Comparison of ENCODE assay signal across 30 mouse cellular contexts in the genomic region with DNA sequence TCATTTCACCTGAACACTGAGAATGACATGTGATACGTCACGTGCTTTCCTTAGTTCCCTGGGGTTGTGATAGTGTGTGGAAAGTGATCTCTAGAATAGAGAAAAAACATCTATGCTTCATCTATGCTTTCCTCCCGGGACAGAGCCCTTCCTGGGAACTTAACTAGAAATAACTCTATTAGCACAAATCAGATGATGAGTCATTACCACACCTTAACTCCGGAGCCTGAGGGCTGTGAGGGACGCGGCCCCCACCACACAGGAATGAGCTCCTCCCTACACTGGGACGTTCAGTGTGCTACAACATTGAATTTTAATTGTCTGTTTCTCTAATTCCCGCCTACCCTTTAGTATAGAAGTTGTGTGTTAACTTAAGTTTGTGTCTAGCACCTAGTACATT. TPM values are rescaled to one million over a fixed set of nuclear protein-coding genes. Genes with fewer than 3 reads are reported as not detected.
DNase-seq lines count a peak whose midpoint lies in the region; ATAC-seq and TF ChIP-seq lines count a peak whose summit lies in the region.
"Had no signal": no experiment of that assay in that cellular context is flagged by ENCODE, and none has a peak within 500 bp of the region (broad histone marks: within the 10 kb centered on the region; RNA-seq: fewer than 3 reads in every experiment).

No protein-coding gene starts in this region.

- H3K27ac ChIP-seq in embryonic facial prominence, embryonic 15.5 days (replicated peaks) = 0 out of 2 replicates have a peak overlapping the region, but pooled peaks have one; percentile 23
- no peak overlapping the region for H3K27ac ChIP-seq in embryonic facial prominence, embryonic 10.5 days (replicated peaks)
- peak overlapping the region; percentile 5 to 53; a peak in 2 of 4 replicates for H3K27ac ChIP-seq in heart, embryonic 14.5 days (replicated peaks in 1 of 2; ENCODE audit: control insufficient read depth in 1 of 2, insufficient read depth in 1 of 2, low read depth in 2 of 2, low read length in 2 of 2)
- peak overlapping the region; percentile 90 for H3K27ac ChIP-seq in lung, postnatal 0 days (ENCODE audit: low read length)
- H3K27ac ChIP-seq in stomach, postnatal 0 days (replicated peaks) = peak overlapping the region; percentile 69
- H3K27ac ChIP-seq: embryonic facial prominence, embryonic 13.5 days; forebrain, embryonic 13.5 days; hindbrain, embryonic 10.5 days; hindbrain, embryonic 15.5 days; liver, embryonic 14.5 days had no signal

- 63% methylated on average over 8 of the region's 8 CpGs for WGBS in embryonic facial prominence, embryonic 15.5 days
- WGBS in embryonic facial prominence, embryonic 10.5 days = 86% methylated on average over 8 of the region's 8 CpGs
- WGBS in heart, embryonic 14.5 days = 68% methylated on average over 8 of the region's 8 CpGs
- 76% methylated on average over 8 of the region's 8 CpGs for WGBS in lung, postnatal 0 days
- 57% methylated on average over 8 of the region's 8 CpGs for WGBS in stomach, postnatal 0 days

- H3K4me3 ChIP-seq in embryonic facial prominence, embryonic 15.5 days (replicated peaks) = no peak overlapping the region
- H3K4me3 ChIP-seq in embryonic facial prominence, embryonic 10.5 days = no peak overlapping the region
- no peak overlapping the region for H3K4me3 ChIP-seq in heart, embryonic 14.5 days (ENCODE audit: control insufficient read depth in 1 of 2, insufficient read depth in 1 of 2, low read depth in 1 of 2, low read length in 2 of 2)
- no peak overlapping the region for H3K4me3 ChIP-seq in lung, postnatal 0 days (ENCODE audit: low read depth, low read length)
- no peak overlapping the region for H3K4me3 ChIP-seq in stomach, postnatal 0 days (ENCODE audit: low read depth, low read length)
- H3K4me3 ChIP-seq: embryonic facial prominence, embryonic 13.5 days; forebrain, embryonic 13.5 days; hindbrain, embryonic 10.5 days; hindbrain, embryonic 15.5 days; stomach, embryonic 15.5 days had no signal

- intact Hi-C loops in heart, postnatal 14 days (cut with DNase I) = loop anchor here (5.0 kb wide), 1 partner anchor 74 kb away; no protein-coding TSS in a partner anchor

- 0 out of 2 replicates have a peak, but pooled peaks cover 9% of the 10 kb centered on the region for H3K4me1 ChIP-seq in embryonic facial prominence, embryonic 15.5 days
- no peaks in the 10 kb centered on the region for H3K4me1 ChIP-seq in embryonic facial prominence, embryonic 10.5 days
- H3K4me1 ChIP-seq in heart, embryonic 14.5 days (ENCODE audit: control insufficient read depth in 2 of 2, insufficient read depth in 2 of 2, low read length in 2 of 2) = peaks cover 0 to 29% of the 10 kb centered on the region in 2 experiments
- H3K4me1 ChIP-seq in lung, postnatal 0 days (ENCODE audit: insufficient read depth, low read depth, low read length) = peaks cover 18% of the 10 kb centered on the region; the same call in 1 of the 2 replicates
- 0 out of 2 replicates have a peak, but pooled peaks cover 2% of the 10 kb centered on the region for H3K4me1 ChIP-seq in stomach, postnatal 0 days (replicated peaks; ENCODE audit: control insufficient read depth, insufficient read depth)
- H3K4me1 ChIP-seq: embryonic facial prominence, embryonic 13.5 days; forebrain, embryonic 13.5 days; hindbrain, embryonic 10.5 days; hindbrain, embryonic 15.5 days; stomach, embryonic 15.5 days had no signal

- no peak overlapping the region for H3K4me2 ChIP-seq in embryonic facial prominence, embryonic 15.5 days (replicated peaks)
- no peak overlapping the region for H3K4me2 ChIP-seq in heart, embryonic 14.5 days (ENCODE audit: low read length)
- H3K4me2 ChIP-seq in lung, postnatal 0 days (replicated peaks; ENCODE audit: low read depth, low read length) = no peak overlapping the region
- no peak overlapping the region for H3K4me2 ChIP-seq in stomach, postnatal 0 days (replicated peaks; ENCODE audit: low read depth)
- H3K4me2 ChIP-seq: embryonic facial prominence, embryonic 13.5 days; forebrain, embryonic 13.5 days; hindbrain, embryonic 15.5 days; midbrain, embryonic 11.5 days; stomach, embryonic 15.5 days had no signal

- DNase-seq in embryonic facial prominence, embryonic 10.5 days (ENCODE audit: low spot score) = no peak
- no peak for DNase-seq in heart, postnatal 14 days
- no peak for DNase-seq in lung, postnatal 0 days (ENCODE audit: low spot score)
- DNase-seq in lung, postnatal 14 days = no peak
- DNase-seq in stomach, postnatal 0 days (ENCODE audit: low spot score) = no peak
- DNase-seq in layer of hippocampus, adult 11-12 months (ENCODE audit: low spot score) = no peak
- DNase-seq: adrenal gland, postnatal 10 days; cerebellum, adult 11-12 months; cerebellum, adult 9-11 months; embryo, embryonic 11 days; gastrocnemius, postnatal 25 days; kidney, adult 8-10 months; kidney, postnatal 4 days; liver; lung, adult 2 months; right cerebral cortex, postnatal 25 days; thymus, adult 18-20 months; thymus, postnatal 36 days had no signal

- TF ChIP-seq CTCF in lung, postnatal 0 days (IDR thresholded peaks at IDR 0.05) = no peak
- no peak for TF ChIP-seq CTCF in stomach, postnatal 0 days (IDR thresholded peaks at IDR 0.05; ENCODE audit: low read depth)

- no peaks in the 10 kb centered on the region for H3K9me3 ChIP-seq in embryonic facial prominence, embryonic 15.5 days (replicated peaks)
- no peaks in the 10 kb centered on the region for H3K9me3 ChIP-seq in embryonic facial prominence, embryonic 10.5 days
- H3K9me3 ChIP-seq in heart, embryonic 14.5 days (ENCODE audit: control insufficient read depth, low read length) = no peaks in the 10 kb centered on the region
- H3K9me3 ChIP-seq in lung, postnatal 0 days (ENCODE audit: low read length) = no peaks in the 10 kb centered on the region
- H3K9me3 ChIP-seq in stomach, postnatal 0 days (ENCODE audit: control insufficient read depth, low read length) = no peaks in the 10 kb centered on the region
- H3K9me3 ChIP-seq: embryonic facial prominence, embryonic 13.5 days; forebrain, embryonic 13.5 days; hindbrain, embryonic 10.5 days; hindbrain, embryonic 15.5 days; stomach, embryonic 15.5 days had no signal

- H3K36me3 ChIP-seq in embryonic facial prominence, embryonic 15.5 days = peaks cover 6% of the 10 kb centered on the region; the same call in 1 of the 2 replicates
- peaks cover 38% of the 10 kb centered on the region for H3K36me3 ChIP-seq in embryonic facial prominence, embryonic 10.5 days (replicated peaks)
- peaks cover 76% of the 10 kb centered on the region for H3K36me3 ChIP-seq in heart, embryonic 14.5 days (ENCODE audit: control insufficient read depth, insufficient read depth, low read length)
- peaks cover 14% of the 10 kb centered on the region; the same call in 1 of the 2 replicates for H3K36me3 ChIP-seq in lung, postnatal 0 days (ENCODE audit: insufficient read depth, low read length)
- 0 out of 2 replicates have a peak, but pooled peaks cover 3% of the 10 kb centered on the region for H3K36me3 ChIP-seq in stomach, postnatal 0 days (ENCODE audit: control insufficient read depth, insufficient read depth, low read length)
- H3K36me3 ChIP-seq: stomach, embryonic 15.5 days had no signal

- H3K9ac ChIP-seq in embryonic facial prominence, embryonic 15.5 days = no peak overlapping the region
- no peak overlapping the region for H3K9ac ChIP-seq in heart, embryonic 14.5 days (ENCODE audit: low read length)
- no peak overlapping the region for H3K9ac ChIP-seq in lung, postnatal 0 days (replicated peaks; ENCODE audit: low read depth)
- H3K9ac ChIP-seq in stomach, postnatal 0 days (ENCODE audit: low read length) = no peak overlapping the region
- H3K9ac ChIP-seq: embryonic facial prominence, embryonic 13.5 days; forebrain, embryonic 13.5 days; hindbrain, embryonic 15.5 days; liver, embryonic 14.5 days; stomach, embryonic 15.5 days had no signal

- no peak for ATAC-seq in embryonic facial prominence, embryonic 15.5 days (ENCODE audit: insufficient number of reproducible peaks, low FRiP score, low TSS enrichment, low read depth)
- ATAC-seq in heart, embryonic 14.5 days (ENCODE audit: insufficient number of reproducible peaks, insufficient read depth, low FRiP score, low read depth) = no peak
- no peak for ATAC-seq in lung, postnatal 0 days
- ATAC-seq in stomach, postnatal 0 days (ENCODE audit: low FRiP score, low TSS enrichment) = peak; percentile 67; the same call in 1 of the 2 replicates
- ATAC-seq: forebrain, embryonic 13.5 days; midbrain, embryonic 16.5 days; Patski had no signal

- no peaks in the 10 kb centered on the region for H3K27me3 ChIP-seq in embryonic facial prominence, embryonic 15.5 days
- H3K27me3 ChIP-seq in embryonic facial prominence, embryonic 10.5 days (replicated peaks; ENCODE audit: low read depth, poor library complexity, severe bottlenecking) = no peaks in the 10 kb centered on the region
- H3K27me3 ChIP-seq in heart, embryonic 14.5 days (ENCODE audit: control insufficient read depth, insufficient read depth, low read length) = no peaks in the 10 kb centered on the region
- no peaks in the 10 kb centered on the region for H3K27me3 ChIP-seq in lung, postnatal 0 days (replicated peaks; ENCODE audit: insufficient read depth, low read length)
- no peaks in the 10 kb centered on the region for H3K27me3 ChIP-seq in stomach, postnatal 0 days (ENCODE audit: control insufficient read depth, insufficient read depth, low read length)
- H3K27me3 ChIP-seq: embryonic facial prominence, embryonic 13.5 days; forebrain, embryonic 13.5 days; hindbrain, embryonic 15.5 days; Patski; stomach, embryonic 15.5 days had no signal

- TF ChIP-seq EP300 in lung, postnatal 0 days (IDR thresholded peaks at IDR 0.05) = no peak
- no peak for TF ChIP-seq EP300 in stomach, postnatal 0 days (optimal IDR thresholded peaks at IDR 0.05)

RNA-seq across cellular contexts. Expression of gene Coro6, which starts 21.2 kb away (rescaled TPM):
- polyA plus RNA-seq in embryonic facial prominence, embryonic 15.5 days (2015; fragmentation: Nextera tagmentation; extraction: Ambion mirVana) = 1.6 and 2.4 TPM in 2 replicates
- polyA plus RNA-seq in embryonic facial prominence, embryonic 10.5 days (2016; fragmentation: Nextera tagmentation; extraction: Ambion mirVana) = not detected in 2 replicates
- 55.5 and 59.6 TPM in 2 replicates for polyA plus RNA-seq in heart, embryonic 14.5 days (2014; fragmentation: Nextera tagmentation; extraction: Ambion mirVana)
- total RNA-seq in heart, postnatal 14 days (2021) = 100 to 1,000 TPM; 188 to 189 TPM
- polyA plus RNA-seq in lung, postnatal 0 days (2015; fragmentation: Nextera tagmentation; extraction: Ambion mirVana) = 0.26 and 0.45 TPM in 2 replicates
- 0.11 and 0.22 TPM in 2 replicates for polyA plus RNA-seq in stomach, postnatal 0 days (2015; fragmentation: Nextera tagmentation; extraction: Ambion mirVana)
- polyA plus RNA-seq: midbrain, embryonic 11.5 days had no signal

RNA-seq across cellular contexts. Expression of gene Ankrd13b, which starts 48.5 kb away (rescaled TPM):
- polyA plus RNA-seq in embryonic facial prominence, embryonic 15.5 days (2015; fragmentation: Nextera tagmentation; extraction: Ambion mirVana) = 8.9 and 10.4 TPM in 2 replicates
- polyA plus RNA-seq in embryonic facial prominence, embryonic 10.5 days (2016; fragmentation: Nextera tagmentation; extraction: Ambion mirVana) = 11.8 and 13.1 TPM in 2 replicates
- polyA plus RNA-seq in heart, embryonic 14.5 days (2014; fragmentation: Nextera tagmentation; extraction: Ambion mirVana) = 5.1 and 5.2 TPM in 2 replicates
- 10 to 100 TPM; 10.6 to 10.9 TPM for total RNA-seq in heart, postnatal 14 days (2021)
- polyA plus RNA-seq in lung, postnatal 0 days (2015; fragmentation: Nextera tagmentation; extraction: Ambion mirVana) = 1.9 and 2.2 TPM in 2 replicates
- polyA plus RNA-seq in stomach, postnatal 0 days (2015; fragmentation: Nextera tagmentation; extraction: Ambion mirVana) = 2.4 and 3.0 TPM in 2 replicates
- total RNA-seq: neutrophil, adult 5-6 weeks had no signal

RNA-seq across cellular contexts. Expression of gene Git1, which starts 52.3 kb away (rescaled TPM):
- polyA plus RNA-seq in embryonic facial prominence, embryonic 15.5 days (2015; fragmentation: Nextera tagmentation; extraction: Ambion mirVana) = 11.7 and 12.5 TPM in 2 replicates
- 13.0 and 13.2 TPM in 2 replicates for polyA plus RNA-seq in embryonic facial prominence, embryonic 10.5 days (2016; fragmentation: Nextera tagmentation; extraction: Ambion mirVana)
- 13.6 and 15.2 TPM in 2 replicates for polyA plus RNA-seq in heart, embryonic 14.5 days (2014; fragmentation: Nextera tagmentation; extraction: Ambion mirVana)
- total RNA-seq in heart, postnatal 14 days (2021) = 10 to 100 TPM; 49.1 to 50.0 TPM
- polyA plus RNA-seq in lung, postnatal 0 days (2015; fragmentation: Nextera tagmentation; extraction: Ambion mirVana) = 12.3 and 12.6 TPM in 2 replicates
- polyA plus RNA-seq in stomach, postnatal 0 days (2015; fragmentation: Nextera tagmentation; extraction: Ambion mirVana) = 5.9 and 7.9 TPM in 2 replicates

Comparison
In these comparisons a context has a peak if more than half of its experiments do, and no peak if none do; other contexts are left out.
1. RNA of gene Coro6, which starts 21.2 kb away (polyA plus RNA-seq): 55.5 to 59.6 TPM in heart, embryonic 14.5 days; 1.6 to 2.4 TPM in embryonic facial prominence, embryonic 15.5 days, 0.26 to 0.45 TPM in lung, postnatal 0 days, 0.11 to 0.22 TPM in stomach, postnatal 0 days and not detected in embryonic facial prominence, embryonic 10.5 days; every median in the first group is over 10 times any median in the second.